Mouse (Mus musculus) adrenal gland, adult 8-10 months (tissue): Measurements from ENCODE around the gene Vtn. TPM values are rescaled to one million over a fixed set of nuclear protein-coding genes. Genes with fewer than 3 reads are reported as not detected.

Experiments
- DNase-seq: peaks from one replicate; pipeline ENCODE4 v3.0.0; 2022
- total RNA-seq, 4 experiments: library from RNA; stranded (reverse); gene quantifications; 2 replicates each; pipeline ENCODE4 v1.2.4; 2022

Vtn gene
- total RNA-seq, 4 experiments from 2014 or later: 0.66 to 3.2 (median 1.1) TPM

DNA sequence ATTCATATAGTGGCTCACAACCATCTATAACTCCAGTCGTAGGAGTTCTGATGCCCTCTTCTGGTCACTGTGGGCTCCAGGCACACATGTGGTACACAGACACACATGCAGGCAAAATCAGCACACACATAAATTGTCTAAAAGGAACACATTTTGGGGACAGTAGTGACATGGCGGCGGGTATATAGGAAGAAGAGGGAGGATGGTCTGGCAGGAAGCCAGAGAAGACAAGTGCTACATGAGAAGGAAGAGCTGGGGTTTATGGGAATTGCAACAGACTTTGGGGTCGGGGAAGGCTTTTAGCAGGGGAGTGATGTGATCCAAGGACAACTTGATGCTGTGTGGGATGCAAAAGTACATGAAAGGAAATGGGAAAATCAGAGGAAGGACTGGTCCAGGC, 35.6 kb downstream of the Vtn start:
- DNase-seq: no peak

DNA sequence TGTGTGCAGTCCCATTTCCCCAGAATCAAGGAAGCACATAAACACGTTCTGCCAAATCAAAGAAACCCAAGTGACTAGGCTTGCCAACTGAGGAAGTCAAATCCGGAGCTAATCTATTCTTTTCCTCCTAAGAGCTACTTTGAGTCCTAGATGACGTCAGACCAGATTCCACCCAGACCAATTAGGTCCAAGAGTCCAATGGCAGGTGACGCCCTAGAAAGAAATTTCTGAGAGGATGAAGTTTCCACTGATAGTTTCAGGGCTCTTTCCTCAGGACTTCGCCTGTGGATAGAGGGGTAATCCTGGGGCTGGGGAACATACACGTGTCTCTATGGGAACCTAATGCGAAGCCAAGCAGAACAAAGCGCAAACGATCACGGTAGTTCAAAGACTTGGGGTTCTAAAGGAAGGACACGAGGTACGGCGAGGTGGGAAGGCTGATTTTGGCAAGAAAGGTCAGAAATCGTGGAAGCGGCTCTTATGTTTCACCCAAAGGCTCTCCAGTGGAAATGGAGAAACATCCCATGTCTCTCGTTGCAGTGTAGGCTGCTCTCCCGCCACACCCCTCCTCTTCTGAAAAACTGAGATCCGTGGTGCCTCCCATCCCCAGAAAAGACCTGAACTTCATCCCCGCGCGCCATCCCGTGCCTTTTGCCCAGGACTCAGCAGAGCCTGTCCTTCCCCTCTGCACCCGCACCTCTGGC, 36.6 kb downstream of the Vtn start:
- DNase-seq: no peak

DNA sequence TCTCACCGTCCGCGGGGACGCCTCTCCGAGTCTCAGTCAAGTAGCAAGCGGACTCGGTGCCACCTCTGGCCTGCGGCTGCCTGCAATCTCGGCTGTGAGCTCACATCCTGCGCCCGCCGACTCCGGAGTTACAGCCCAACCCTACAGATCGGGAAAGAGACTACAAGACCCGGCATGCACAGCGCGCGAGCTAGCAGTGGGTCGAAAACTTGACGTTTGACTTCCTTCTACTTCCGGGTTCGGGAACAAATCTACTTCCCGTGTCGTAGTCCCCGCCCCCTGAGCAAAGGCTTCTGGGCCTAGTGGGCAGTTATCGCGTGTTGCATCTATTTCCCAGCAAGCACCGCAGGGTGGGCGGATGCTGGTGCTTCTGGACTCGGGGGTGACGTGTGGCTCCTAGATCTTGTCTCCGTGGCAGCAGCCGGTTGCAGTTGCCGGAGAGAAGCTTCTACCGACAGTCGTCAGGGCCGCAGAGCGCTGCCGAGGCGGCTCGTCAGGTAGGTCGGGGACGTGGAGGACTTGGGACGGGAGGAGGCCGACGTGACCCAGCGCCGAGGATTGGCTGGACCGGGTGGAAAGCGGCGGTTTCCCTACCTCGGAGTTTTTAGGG, 37.3 kb downstream of the Vtn start, which contains the start of the genes Tnfaip1 and Ift20:
TSS of gene Tnfaip1 (minus strand) at position 253 of the 610 bp plus-strand sequence.
TSS of gene Ift20 (plus strand) at position 282 of the 610 bp plus-strand sequence.
- peak; percentile 99 for DNase-seq

DNA sequence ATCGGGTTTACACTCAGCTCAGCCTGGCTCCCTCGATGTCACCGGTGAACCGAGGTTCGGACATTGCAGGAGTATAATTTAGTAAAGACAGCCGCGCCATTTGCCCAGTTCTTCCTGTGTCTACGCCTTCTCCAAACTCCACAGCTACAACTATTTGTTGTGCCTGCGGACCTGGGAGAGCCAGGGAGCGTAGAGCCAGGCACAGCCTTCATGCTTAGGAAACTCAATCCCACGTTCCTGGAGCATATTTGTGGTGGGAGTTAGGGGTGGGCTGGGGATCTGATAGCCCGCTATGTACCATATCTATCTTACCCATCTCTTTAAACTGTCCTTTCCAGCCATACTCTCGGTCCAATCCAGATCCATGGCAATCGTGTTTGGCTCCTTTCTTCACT, 37.8 kb downstream of the Vtn start:
- no peak for DNase-seq

DNA sequence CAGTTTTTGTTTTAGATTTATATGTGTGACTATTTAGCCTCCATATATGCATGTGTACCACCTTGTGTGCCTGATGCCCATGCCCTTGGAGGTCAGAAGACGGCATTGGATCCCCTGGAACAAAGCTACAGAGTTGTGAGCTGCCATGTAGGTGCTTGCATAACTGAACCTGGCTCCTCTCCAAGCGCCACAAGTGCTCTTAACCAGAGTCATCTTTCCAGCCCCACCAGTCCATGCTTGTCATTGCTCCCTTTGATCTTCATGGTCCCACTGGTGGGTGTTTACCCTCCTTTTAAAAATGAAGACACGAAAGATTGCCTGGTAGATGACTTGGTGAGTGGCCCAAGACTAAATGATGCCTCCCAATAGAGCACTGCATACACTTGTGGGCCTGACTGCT, 41.5 kb downstream of the Vtn start:
- DNase-seq: no peak

DNA sequence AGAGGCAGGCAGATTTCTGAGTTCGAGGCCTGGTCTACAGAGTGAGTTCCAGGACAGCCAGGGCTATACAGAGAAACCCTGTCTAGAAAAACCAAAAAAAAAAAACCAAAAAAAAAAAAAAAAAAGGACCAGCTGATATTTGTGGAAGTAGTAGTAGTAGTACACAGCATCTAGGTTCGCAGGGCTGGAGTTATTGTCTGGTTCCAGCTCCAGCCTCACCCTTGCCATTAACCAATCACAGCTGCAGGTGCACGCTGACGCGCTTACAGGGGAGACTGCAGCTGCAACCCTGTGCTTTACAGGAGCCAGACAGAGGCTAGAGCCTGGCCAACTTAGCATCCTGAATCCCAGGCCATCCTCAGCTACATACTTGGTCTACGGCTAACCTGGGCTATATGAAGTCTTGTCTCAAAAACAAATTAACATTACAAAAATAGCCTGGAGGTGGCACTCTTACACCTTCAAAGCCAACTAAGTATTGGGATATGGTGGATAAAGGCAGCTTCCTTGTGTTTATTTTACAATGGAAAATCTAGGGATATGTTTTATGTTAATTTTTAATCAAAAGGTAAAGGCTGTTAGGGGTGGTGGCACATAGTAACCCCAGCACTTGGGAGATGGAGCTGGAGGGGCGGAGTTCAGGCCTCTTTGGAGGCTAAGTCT, 45.7 kb downstream of the Vtn start:
- DNase-seq: no peak

DNA sequence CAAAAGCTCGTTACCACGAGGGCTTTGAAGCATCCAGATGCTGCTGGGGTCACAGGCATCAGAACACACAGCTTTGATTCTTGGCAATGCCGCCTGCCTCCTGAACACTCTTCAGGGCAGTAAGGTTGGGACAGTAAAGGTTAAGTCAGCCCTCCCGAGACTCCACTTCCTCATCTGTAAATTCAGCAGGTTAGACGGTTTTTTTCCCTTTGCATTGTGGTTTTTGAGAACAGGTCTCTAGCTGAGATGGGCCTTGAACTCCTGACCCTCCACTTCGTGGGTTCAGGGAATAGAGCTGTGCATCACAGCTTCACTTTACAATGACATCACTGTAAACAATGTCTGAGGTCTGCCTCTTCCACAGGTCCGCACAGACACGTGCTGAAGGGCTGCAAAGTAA, 46.3 kb downstream of the Vtn start:
- DNase-seq: no peak

DNA sequence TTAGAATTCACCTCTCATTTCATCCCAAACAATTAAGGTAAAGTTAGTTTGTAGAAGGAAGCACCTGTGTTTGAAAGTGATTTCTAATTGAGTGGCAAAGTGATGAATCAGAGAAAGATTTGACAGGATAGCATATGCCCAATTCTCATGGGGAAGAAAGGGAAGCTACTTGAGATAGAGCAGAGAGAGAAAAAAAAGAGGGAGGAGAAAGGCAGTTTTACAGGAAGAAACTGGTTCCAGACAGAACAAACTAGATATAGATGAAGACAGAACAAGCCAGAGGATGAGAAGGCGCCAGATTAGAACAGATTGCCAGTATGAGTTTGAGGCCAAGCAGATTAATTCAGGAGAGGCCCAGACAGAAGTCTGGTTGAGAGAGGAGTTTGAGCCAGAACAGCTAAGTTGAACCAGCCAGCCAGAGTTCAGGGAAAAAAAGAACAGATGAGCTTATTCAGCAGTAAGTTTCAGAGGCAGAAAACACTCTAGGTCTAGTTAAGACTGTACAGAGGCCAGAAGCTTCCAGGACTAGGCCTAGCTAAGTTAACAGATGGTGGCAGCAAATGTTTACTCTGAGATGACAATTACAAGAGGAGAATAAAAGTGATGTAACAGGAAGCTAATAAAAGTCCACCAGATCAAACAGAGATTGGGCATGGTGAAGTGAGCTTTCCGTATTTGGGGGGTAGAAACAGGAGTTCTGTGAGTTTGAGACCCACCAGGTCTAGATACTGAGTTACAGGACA, 49.0 kb downstream of the Vtn start:
- no peak for DNase-seq

DNA sequence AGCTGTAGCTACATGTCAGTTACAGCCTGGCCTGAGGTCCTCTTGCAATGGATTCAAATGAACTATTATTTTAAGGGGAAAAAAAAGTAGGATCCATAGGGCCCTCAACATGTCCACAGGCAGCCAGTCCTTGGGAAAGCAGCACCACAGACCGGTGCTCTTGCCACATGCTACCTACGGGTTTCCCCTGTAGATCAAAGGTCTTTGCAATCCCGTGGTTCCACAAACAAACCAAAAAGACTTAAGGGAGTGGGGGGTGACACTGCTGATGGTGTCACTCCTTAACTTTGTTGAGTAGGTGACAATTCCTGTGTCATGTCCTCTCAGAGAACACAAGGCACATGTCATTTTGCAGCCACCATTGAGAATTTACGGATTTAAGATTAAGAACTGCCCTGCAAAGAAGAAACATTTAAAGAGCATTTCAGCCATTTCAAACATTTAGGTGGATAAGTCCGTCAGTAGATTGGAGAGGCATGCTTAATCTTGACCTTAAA, 50.6 kb downstream of the Vtn start:
- DNase-seq: no peak

DNA sequence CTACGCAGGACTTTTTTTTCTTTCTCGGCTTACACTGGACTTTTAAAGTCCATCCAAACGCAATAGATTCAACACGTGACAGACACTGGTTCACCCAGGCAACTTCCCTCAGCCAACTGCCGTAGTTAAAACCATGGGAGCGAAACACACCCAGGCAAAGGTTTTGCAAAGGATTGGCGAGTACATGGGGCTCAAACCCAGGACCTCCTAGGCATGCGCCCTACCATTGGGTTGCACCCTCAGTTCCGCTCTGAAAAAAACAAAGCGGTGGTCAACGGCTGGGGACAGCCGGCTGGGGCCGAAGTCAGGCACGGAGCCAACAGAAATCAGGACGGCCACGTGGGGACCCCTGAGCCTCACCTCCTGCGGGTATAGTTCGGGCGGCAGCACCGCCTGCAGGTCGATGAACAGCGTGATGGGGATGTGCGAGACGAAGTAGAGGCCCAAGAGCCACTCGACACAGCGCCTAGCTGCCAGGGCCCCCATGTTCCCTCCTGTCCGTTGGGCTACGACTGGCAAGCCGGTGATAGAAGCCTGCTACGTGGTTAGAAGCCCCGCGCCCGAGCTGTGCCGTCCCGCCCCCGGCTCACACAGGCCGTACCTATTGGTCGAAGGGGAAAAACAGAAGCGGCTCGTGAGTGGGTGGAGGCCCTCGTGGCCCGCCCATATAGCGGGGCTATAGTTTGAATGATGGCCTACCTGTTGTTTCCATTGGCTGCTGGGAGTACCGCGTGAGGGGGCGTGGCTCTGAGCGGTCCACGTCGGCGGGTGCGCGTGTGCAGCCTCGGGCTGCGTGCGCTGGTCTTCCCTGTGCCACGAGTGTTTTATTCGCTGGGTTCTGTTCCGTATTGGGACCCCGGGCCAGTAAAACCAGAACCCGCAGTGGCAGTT, 51.5 kb downstream of the Vtn start, which contains the start of gene Tmem97:
TSS of gene Tmem97 (minus strand) at position 610 of the 891 bp plus-strand sequence.
- DNase-seq: peak; percentile 97

DNA sequence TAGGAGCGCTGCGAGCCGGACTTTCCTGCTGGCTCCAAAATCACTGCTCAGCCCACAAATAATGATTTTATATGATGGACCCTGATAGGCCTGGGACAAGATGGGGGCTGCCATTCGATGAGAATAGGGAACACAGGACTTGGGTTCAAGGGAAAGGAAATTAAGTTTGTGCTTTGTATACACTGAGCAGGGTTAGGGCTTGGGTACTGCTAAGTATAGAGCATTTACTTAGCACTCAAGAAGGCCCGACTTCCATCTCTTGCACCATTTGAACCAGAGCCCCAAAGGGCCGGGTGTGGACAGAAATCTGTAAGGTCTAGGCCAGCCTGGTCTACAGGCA, 52.1 kb downstream of the Vtn start:
- DNase-seq: no peak

Other genes with a start within 250 kb of the Vtn start
- 100 to 1,000 TPM; 178 to 198 (median 188) TPM for gene 2610507B11Rik, start 237.3 kb upstream of the Vtn start, total RNA-seq
- gene BC030499, start 208.2 kb upstream of the Vtn start, total RNA-seq: 1 to 10 TPM in 3 of 4 experiments, under 1 TPM in 1; 0.26 to 1.8 (median 1.5) TPM
- 1 to 10 TPM; 5.1 to 8.3 (median 6.9) TPM for gene Spag5, start 197.6 kb upstream of the Vtn start, total RNA-seq
- 10 to 100 TPM; 23.4 to 54.0 (median 37.5) TPM for gene Aldoc, start 176.1 kb upstream of the Vtn start, total RNA-seq
- 10 to 100 TPM; 83.3 to 84.7 (median 83.9) TPM for gene Pigs, start 170.7 kb upstream of the Vtn start, total RNA-seq
- 10 to 100 TPM; 45.1 to 60.9 (median 53.0) TPM for gene Unc119, start 155.6 kb upstream of the Vtn start, total RNA-seq
- gene Foxn1, start 112.5 kb upstream of the Vtn start, total RNA-seq: under 1 TPM; 0.20 to 0.77 (median 0.31) TPM
- not detected for gene Slc13a2, start 76.9 kb upstream of the Vtn start, total RNA-seq
- gene Slc46a1, start 33.4 kb upstream of the Vtn start, total RNA-seq: 10 to 100 TPM; 36.9 to 54.8 (median 42.6) TPM
- 10 to 100 TPM in 2 of 4 experiments, 1 to 10 TPM in 2; 6.4 to 15.1 (median 9.0) TPM for gene Sarm1, start 1.3 kb upstream of the Vtn start, total RNA-seq
- gene Sebox, start 4.4 kb downstream of the Vtn start, total RNA-seq: not detected
- gene Tmem199, start 13.1 kb downstream of the Vtn start, total RNA-seq: 10 to 100 TPM; 27.5 to 36.3 (median 34.5) TPM
- gene Poldip2, start 13.1 kb downstream of the Vtn start, total RNA-seq: 100 to 1,000 TPM; 129 to 171 (median 150) TPM
- 10 to 100 TPM; 39.9 to 52.6 (median 47.0) TPM for gene Tnfaip1, start 37.2 kb downstream of the Vtn start, total RNA-seq
- 100 to 1,000 TPM; 103 to 135 (median 123) TPM for gene Ift20, start 37.3 kb downstream of the Vtn start, total RNA-seq
- gene Tmem97, start 51.7 kb downstream of the Vtn start, total RNA-seq: 10 to 100 TPM; 46.3 to 65.0 (median 55.8) TPM
- 10 to 100 TPM; 45.2 to 62.8 (median 54.4) TPM for gene Nlk, start 198.3 kb downstream of the Vtn start, total RNA-seq